Mouse (Mus musculus): ENCODE data around the gene Psma4.

GRCm38 (mm10) chr9:54917010-54917677 is 33.4 kb upstream of the Psma4 start, which contains the start of gene Hykk:
- TF ChIP-seq ZNF384 (IDR thresholded peaks at IDR 0.05; ENCODE audit: low read depth, low read length) = no peak
- TF ChIP-seq HCFC1 (IDR thresholded peaks at IDR 0.05; ENCODE audit: borderline replicate concordance, insufficient read depth, low read length) = no peak
- no peak for TF ChIP-seq ZC3H11A (IDR thresholded peaks at IDR 0.05; ENCODE audit: borderline replicate concordance, low read depth, low read length)
- TF ChIP-seq CHD2 (IDR thresholded peaks at IDR 0.05; ENCODE audit: low read depth, low read length) = peak; percentile 87
- peak; percentile 17; the same call in 1 of the 2 replicates for TF ChIP-seq MAFK (IDR thresholded peaks at IDR 0.05; ENCODE audit: insufficient read depth, low read depth, low read length)

Data from ES-E14 (cell line).